Mouse (Mus musculus) ES-E14 (cell line): ENCODE measurements at regions not wholly inside any gene's neighbourhood (a gene's known extent, or its start where the extent isn't known, plus 50 kb on each side); places are given as distances from the start of the nearest gene placed in this dataset.

Experiments used
- DNase-seq: peaks from one replicate; pipeline ENCODE4 v3.0.0-alpha.2; 2013; ENCODE audit warnings: low read depth, low spot score
- H3K27ac ChIP-seq: 2 replicates; pipeline ENCODE4 v1.5.1; 2012; ENCODE audit warnings: low read depth, mild to moderate bottlenecking, low read length, moderate library complexity, mixed read lengths; ENCODE audit not compliant: poor library complexity, insufficient read depth, severe bottlenecking
- H3K36me3 ChIP-seq: 2 replicates; pipeline ENCODE4 v1.6.1; 2012; ENCODE audit warnings: mild to moderate bottlenecking, low read length, moderate library complexity, mixed read lengths; ENCODE audit not compliant: control insufficient read depth, poor library complexity, insufficient read depth, severe bottlenecking
- H3K4me1 ChIP-seq, 2 experiments: fragments of 150-350 bp in 1 of 2; sonication (generic) in 1 of 2; 2 replicates each; pipeline ENCODE4 v1.6.1; 2012; ENCODE audit warnings: low read length in 2 of 2, mild to moderate bottlenecking in 1 of 2, mixed read lengths in 1 of 2; ENCODE audit not compliant: control insufficient read depth in 2 of 2, insufficient read depth in 2 of 2, poor library complexity in 1 of 2
- H3K4me3 ChIP-seq, 2 experiments: fragments of 150-350 bp in 1 of 2; sonication (generic) in 1 of 2; 2 replicates each; pipeline ENCODE4 v1.5.1; 2012; ENCODE audit warnings: low read length in 2 of 2, low read depth in 1 of 2, mild to moderate bottlenecking in 1 of 2, mixed read lengths in 1 of 2; ENCODE audit not compliant: insufficient read depth in 1 of 2, poor library complexity in 1 of 2, severe bottlenecking in 1 of 2
- H3K9ac ChIP-seq: 2 replicates; pipeline ENCODE4 v1.6.1; 2012; ENCODE audit warnings: low read depth, mild to moderate bottlenecking, low read length, mixed read lengths; ENCODE audit not compliant: poor library complexity, insufficient read depth, severe bottlenecking
- H3K9me3 ChIP-seq: fragments of 150-350 bp; sonication (generic); 2 replicates; pipeline ENCODE4 v1.6.1; 2012; ENCODE audit warnings: low read depth, mild to moderate bottlenecking, low read length; ENCODE audit not compliant: control insufficient read depth, insufficient read depth
- CHD2 ChIP-seq: IDR thresholded peaks from 2 replicates; pipeline ENCODE4 v1.6.1; 2014; ENCODE audit warnings: mild to moderate bottlenecking, low read depth, low read length, inconsistent platforms
- HCFC1 ChIP-seq: IDR thresholded peaks from 2 replicates; pipeline ENCODE4 v1.6.1; 2012; ENCODE audit warnings: low read length, inconsistent platforms, borderline replicate concordance; ENCODE audit not compliant: insufficient read depth
- MAFK ChIP-seq: IDR thresholded peaks from 2 replicates; pipeline ENCODE4 v1.6.1; 2014; ENCODE audit warnings: mild to moderate bottlenecking, low read depth, low read length, inconsistent platforms; ENCODE audit not compliant: insufficient read depth
- ZC3H11A ChIP-seq: IDR thresholded peaks from 2 replicates; pipeline ENCODE4 v1.6.1; 2012; ENCODE audit warnings: low read depth, mild to moderate bottlenecking, inconsistent platforms, low read length, borderline replicate concordance
- ZNF384 ChIP-seq: IDR thresholded peaks from 2 replicates; pipeline ENCODE4 v1.6.1; 2012; ENCODE audit warnings: low read depth, low read length, inconsistent platforms
- in situ Hi-C, 2 experiments: fragments of 600-800 bp; cut with MboI; formaldehyde crosslinking; loops; one replicate each; pipeline ENCODE4 v1.15.1; 2025; ENCODE audit warnings: low sequenced_read_pairs in 2 of 2, inconsistent platforms in 1 of 2; ENCODE audit not compliant: unreplicated experiment in 2 of 2

DNA sequence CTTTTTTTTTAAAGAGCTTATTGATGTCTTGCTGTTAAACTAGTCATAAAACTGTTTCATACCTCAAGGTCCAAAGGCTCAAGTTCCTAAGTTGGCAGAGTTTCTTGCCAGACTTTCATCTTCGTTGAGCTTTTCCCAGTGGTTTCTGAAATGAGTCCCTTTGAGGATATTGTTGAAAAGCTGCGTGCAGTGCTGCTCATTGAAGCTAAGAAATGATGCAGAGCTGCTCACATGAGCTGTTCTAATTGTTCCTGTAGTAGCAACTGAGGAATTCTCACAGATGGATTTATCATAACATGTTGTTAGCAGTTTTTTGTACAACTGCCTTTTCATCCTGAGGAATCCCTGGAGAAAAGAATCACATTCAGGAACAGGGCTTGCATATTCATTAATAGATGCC is 249.3 kb downstream of the Col11a1 start:
- H3K9me3 ChIP-seq, result no peaks in the 10 kb centered on the region

DNA sequence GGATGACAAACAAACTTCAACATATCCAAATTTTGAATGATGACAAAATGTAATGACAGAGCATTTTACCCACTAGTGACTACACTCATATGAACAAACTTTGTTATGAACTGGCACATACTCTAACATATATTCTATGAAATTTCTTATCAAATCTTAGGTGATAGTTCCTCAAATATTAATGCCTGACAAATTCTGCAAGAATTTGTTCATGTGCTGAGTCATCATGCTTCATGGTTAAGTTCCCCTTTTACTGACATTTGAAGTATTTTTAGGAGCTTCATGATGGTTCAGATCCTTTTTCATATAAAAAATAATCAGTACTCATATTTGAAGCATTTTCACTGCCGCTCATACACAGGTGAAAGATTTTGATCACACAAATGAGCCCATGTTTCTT is 289.1 kb downstream of the Col11a1 start:
- TF ChIP-seq HCFC1, result no peak
- no peaks in the 10 kb centered on the region for H3K36me3 ChIP-seq
- in situ Hi-C loops, result no loop called here

More for the DNA sequence above, 249.3 kb downstream of the Col11a1 start:
- no peak overlapping the region for H3K27ac ChIP-seq
- no peaks in the 10 kb centered on the region for H3K36me3 ChIP-seq
- H3K4me1 ChIP-seq, result no peaks in the 10 kb centered on the region
- no peak overlapping the region for H3K9ac ChIP-seq
- TF ChIP-seq MAFK (no peak), CHD2 (no peak), ZNF384 (no peak), ZC3H11A (no peak), HCFC1 (no peak)
- no peak for DNase-seq
- in situ Hi-C loops, result no loop called here
- no peak overlapping the region for H3K4me3 ChIP-seq

DNA sequence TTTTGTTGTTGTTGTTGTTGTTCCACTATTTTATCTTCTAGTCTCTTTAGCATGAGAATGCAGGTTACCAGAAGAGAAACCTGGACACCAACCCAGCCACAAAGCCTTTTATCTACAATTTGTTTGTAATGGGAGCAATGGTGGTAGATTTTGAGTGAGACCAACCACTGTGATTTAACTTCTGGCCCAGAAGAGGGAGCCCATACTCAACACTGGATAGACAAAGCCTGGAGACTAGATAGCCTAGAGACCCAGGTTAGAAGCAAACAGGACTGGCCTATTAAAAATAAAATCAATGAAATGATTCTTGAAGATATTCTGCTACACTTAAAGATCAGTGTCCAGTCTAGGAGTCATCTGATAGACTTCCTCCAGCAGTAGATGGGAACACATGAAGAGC is 304.0 kb downstream of the Col11a1 start:
- TF ChIP-seq MAFK, result no peak
- no peak for TF ChIP-seq HCFC1
- TF ChIP-seq CHD2, result no peak
- no peak for DNase-seq
- in situ Hi-C loops, result no loop called here

More for the DNA sequence above, 289.1 kb downstream of the Col11a1 start:
- Histone ChIP-seq H3K9ac (no peak overlapping the region), H3K27ac (no peak overlapping the region), H3K9me3 (no peaks in the 10 kb centered on the region), H3K4me1 (no peaks in the 10 kb centered on the region), H3K4me3 (no peak overlapping the region)
- DNase-seq, result no peak

DNA sequence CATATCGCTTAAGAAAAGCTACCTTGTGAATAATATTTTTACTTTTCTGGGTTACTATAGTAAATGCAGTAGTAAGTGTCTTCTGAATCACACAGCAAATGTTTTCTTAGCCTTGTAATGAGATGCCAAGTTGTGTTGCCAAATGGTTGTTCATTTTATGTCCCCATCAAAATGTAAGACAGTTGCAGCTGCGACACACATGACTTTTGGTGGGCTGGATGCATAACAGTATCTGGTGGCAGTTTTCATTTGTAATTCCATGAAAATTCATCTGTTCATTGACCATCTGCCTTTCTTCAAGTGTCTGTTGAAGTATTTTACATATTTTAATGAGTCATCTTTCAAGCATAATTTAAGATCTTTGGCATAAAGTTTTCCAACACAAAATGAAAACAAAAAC is 313.4 kb downstream of the Col11a1 start:
- Histone ChIP-seq H3K36me3 (no peaks in the 10 kb centered on the region), H3K9ac (no peak overlapping the region), H3K4me1 (no peaks in the 10 kb centered on the region), H3K9me3 (no peaks in the 10 kb centered on the region), H3K27ac (no peak overlapping the region), H3K4me3 (no peak overlapping the region)
- in situ Hi-C loops, result no loop called here
- TF ChIP-seq ZNF384 (no peak), CHD2 (no peak), ZC3H11A (no peak), HCFC1 (no peak), MAFK (no peak)
- DNase-seq, result no peak

More for the DNA sequence above, 304.0 kb downstream of the Col11a1 start:
- no peaks in the 10 kb centered on the region for H3K36me3 ChIP-seq
- no peak overlapping the region for H3K9ac ChIP-seq
- no peaks in the 10 kb centered on the region for H3K4me1 ChIP-seq
- H3K4me3 ChIP-seq, result no peak overlapping the region
- H3K9me3 ChIP-seq, result no peaks in the 10 kb centered on the region
- H3K27ac ChIP-seq, result no peak overlapping the region

DNA sequence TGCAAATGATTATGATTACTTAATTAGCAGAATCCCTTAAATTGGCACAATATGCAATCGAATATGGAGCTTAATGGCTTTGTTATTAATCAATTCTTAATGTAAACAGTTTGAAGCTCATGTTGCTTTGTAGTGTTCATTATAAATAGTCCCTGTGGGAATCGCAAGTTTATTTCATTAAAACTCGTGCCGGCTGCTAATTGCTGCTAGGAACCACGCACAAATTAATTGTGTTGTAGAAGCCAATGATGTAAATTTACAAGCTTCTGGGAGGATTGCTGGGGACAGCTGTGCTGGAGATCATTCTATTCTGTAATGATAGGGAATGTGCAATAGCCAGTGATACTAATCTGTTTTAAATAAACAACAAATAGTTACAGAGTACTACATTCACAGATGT is 349.7 kb downstream of the Col11a1 start:
- H3K4me1 ChIP-seq, result no peaks in the 10 kb centered on the region
- H3K36me3 ChIP-seq, result no peaks in the 10 kb centered on the region
- no peak overlapping the region for H3K27ac ChIP-seq
- no peaks in the 10 kb centered on the region for H3K9me3 ChIP-seq
- no peak overlapping the region for H3K4me3 ChIP-seq
- in situ Hi-C loops, result no loop called here
- H3K9ac ChIP-seq, result no peak overlapping the region
- DNase-seq, result no peak
- TF ChIP-seq ZNF384 (no peak), ZC3H11A (no peak), CHD2 (no peak), MAFK (no peak), HCFC1 (no peak)
